Mouse (Mus musculus) ES-E14 (cell line): ENCODE data around the gene Klhdc10.

Source experiments
- CHD2 ChIP-seq: IDR thresholded peaks from 2 replicates; pipeline ENCODE4 v1.6.1; 2014; ENCODE audit warnings: mild to moderate bottlenecking, low read depth, low read length, inconsistent platforms
- HCFC1 ChIP-seq: IDR thresholded peaks from 2 replicates; pipeline ENCODE4 v1.6.1; 2012; ENCODE audit warnings: low read length, inconsistent platforms, borderline replicate concordance; ENCODE audit not compliant: insufficient read depth
- MAFK ChIP-seq: IDR thresholded peaks from 2 replicates; pipeline ENCODE4 v1.6.1; 2014; ENCODE audit warnings: mild to moderate bottlenecking, low read depth, low read length, inconsistent platforms; ENCODE audit not compliant: insufficient read depth

GRCm38 (mm10) chr6:30356680-30357079 is 45.0 kb upstream of the Klhdc10 start:
- TF ChIP-seq HCFC1 (no peak), CHD2 (no peak), MAFK (no peak)
